8 mouse cellular contexts compared by ENCODE assay signal in the genomic region with DNA sequence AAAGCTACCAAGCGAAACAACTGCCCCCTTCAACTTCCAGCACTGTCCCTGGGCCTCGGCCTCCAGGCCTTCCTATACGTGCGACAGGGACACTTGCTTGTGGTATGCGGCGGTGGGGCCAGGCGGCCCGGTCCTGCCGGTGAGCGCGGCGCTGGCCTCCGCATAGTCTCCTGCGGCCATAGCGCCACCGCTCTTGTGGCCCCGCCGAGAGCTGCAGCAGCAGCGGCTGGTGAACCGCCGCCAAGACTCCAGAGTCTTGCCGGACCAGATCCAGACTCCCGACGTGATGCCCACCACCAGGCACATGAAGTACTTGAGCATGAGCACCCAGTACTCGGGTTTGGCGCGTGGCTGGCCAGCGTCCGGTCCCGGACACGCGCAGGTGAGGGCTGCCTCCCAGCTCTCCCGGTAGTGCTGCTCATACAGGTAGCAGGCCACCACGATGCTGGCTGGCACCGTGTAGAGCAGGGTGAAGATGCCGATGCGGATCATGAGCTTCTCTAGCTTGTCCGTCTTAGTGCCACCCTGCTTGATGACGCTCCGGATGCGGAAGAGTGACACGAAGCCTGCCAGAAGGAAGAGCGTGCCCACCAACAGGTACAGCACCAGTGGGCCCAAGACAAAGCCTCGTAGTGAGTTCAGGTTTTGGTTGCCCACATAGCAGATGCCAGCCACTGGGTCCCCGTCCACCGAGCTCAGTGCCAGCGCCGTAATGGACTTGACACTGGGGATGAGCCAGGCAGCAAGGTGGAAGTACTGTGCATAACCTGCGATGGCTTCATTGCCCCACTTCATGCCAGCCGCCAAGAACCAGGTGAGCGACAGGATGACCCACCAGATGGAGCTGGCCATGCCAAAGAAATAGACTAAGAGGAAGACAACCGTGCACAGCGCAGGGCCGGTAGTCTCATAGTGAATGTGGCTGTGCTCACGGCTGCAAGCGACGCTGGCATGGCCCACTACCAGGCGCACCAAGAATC. TPM values are rescaled to one million over a fixed set of nuclear protein-coding genes. Genes with fewer than 3 reads are reported as not detected.
A peak's percentile ranks its signal among the peaks of the same experiment; 100 is the strongest.
DNase-seq lines count a peak whose midpoint lies in the region; ATAC-seq and TF ChIP-seq lines count a peak whose summit lies in the region.

No protein-coding gene starts in this region.

- H3K4me1 ChIP-seq in ES-E14 (ENCODE audit: control insufficient read depth in 2 of 2, insufficient read depth in 2 of 2, low read length in 2 of 2, poor library complexity in 1 of 2): peaks cover 9 to 10% of the 10 kb centered on the region in 2 experiments
- H3K4me1 ChIP-seq in embryonic facial prominence, embryonic 14.5 days (ENCODE audit: control insufficient read depth, insufficient read depth, low read length): peaks cover 23% of the 10 kb centered on the region; the same call in 1 of the 2 replicates
- peaks cover 10% of the 10 kb centered on the region for H3K4me1 ChIP-seq in hindbrain, embryonic 11.5 days (replicated peaks; ENCODE audit: control insufficient read depth, insufficient read depth, low read length)
- peaks cover 43% of the 10 kb centered on the region for H3K4me1 ChIP-seq in limb, embryonic 13.5 days
- peaks cover 35% of the 10 kb centered on the region for H3K4me1 ChIP-seq in midbrain, embryonic 16.5 days (ENCODE audit: control insufficient read depth, insufficient read depth, low read length)

- peak overlapping the region; percentile 97 for H3K4me2 ChIP-seq in embryonic facial prominence, embryonic 14.5 days (ENCODE audit: low read depth, low read length)
- peak overlapping the region; percentile 98 for H3K4me2 ChIP-seq in hindbrain, embryonic 11.5 days (replicated peaks; ENCODE audit: low read depth, low read length)
- peak overlapping the region; percentile 96 for H3K4me2 ChIP-seq in limb, embryonic 13.5 days (replicated peaks)
- peak overlapping the region; percentile 94 for H3K4me2 ChIP-seq in midbrain, embryonic 16.5 days (ENCODE audit: low read length)

- H3K36me3 ChIP-seq in ES-E14 (ENCODE audit: control insufficient read depth, insufficient read depth, low read length, poor library complexity, severe bottlenecking): peaks cover 32% of the 10 kb centered on the region
- H3K36me3 ChIP-seq in embryonic facial prominence, embryonic 14.5 days (ENCODE audit: control insufficient read depth, insufficient read depth, low read length): 0 out of 2 replicates have a peak, but pooled peaks cover 5% of the 10 kb centered on the region
- no peaks in the 10 kb centered on the region for H3K36me3 ChIP-seq in hindbrain, embryonic 11.5 days (ENCODE audit: control insufficient read depth, insufficient read depth, low read length)
- H3K36me3 ChIP-seq in limb, embryonic 13.5 days: peaks cover 2% of the 10 kb centered on the region; the same call in 1 of the 2 replicates
- no peaks in the 10 kb centered on the region for H3K36me3 ChIP-seq in midbrain, embryonic 16.5 days (ENCODE audit: control insufficient read depth, insufficient read depth, low read length)

- no peak overlapping the region for H3K27ac ChIP-seq in ES-E14 (ENCODE audit: insufficient read depth, low read depth, low read length, poor library complexity, severe bottlenecking)
- H3K27ac ChIP-seq in embryonic facial prominence, embryonic 14.5 days (replicated peaks; ENCODE audit: low read depth, low read length): no peak overlapping the region
- H3K27ac ChIP-seq in hindbrain, embryonic 11.5 days (ENCODE audit: low read depth, low read length): no peak overlapping the region
- H3K27ac ChIP-seq in limb, embryonic 13.5 days: no peak overlapping the region
- no peak overlapping the region for H3K27ac ChIP-seq in midbrain, embryonic 16.5 days (ENCODE audit: low read length)

- H3K9me3 ChIP-seq in ES-E14 (ENCODE audit: control insufficient read depth, insufficient read depth, low read depth, low read length): no peaks in the 10 kb centered on the region
- no peaks in the 10 kb centered on the region for H3K9me3 ChIP-seq in embryonic facial prominence, embryonic 14.5 days (ENCODE audit: control insufficient read depth, low read length)
- H3K9me3 ChIP-seq in hindbrain, embryonic 11.5 days (ENCODE audit: control insufficient read depth, low read length): no peaks in the 10 kb centered on the region
- H3K9me3 ChIP-seq in limb, embryonic 13.5 days: no peaks in the 10 kb centered on the region
- no peaks in the 10 kb centered on the region for H3K9me3 ChIP-seq in midbrain, embryonic 16.5 days (replicated peaks; ENCODE audit: control insufficient read depth, low read length, poor library complexity, severe bottlenecking)

- ATAC-seq in embryonic facial prominence, embryonic 14.5 days (ENCODE audit: low read depth): no peak
- no peak for ATAC-seq in hindbrain, embryonic 11.5 days (ENCODE audit: low FRiP score)
- no peak for ATAC-seq in limb, embryonic 13.5 days (ENCODE audit: low FRiP score, low read depth)
- ATAC-seq in midbrain, embryonic 16.5 days: no peak

- 40% methylated on average over 55 of the region's 58 CpGs for WGBS in embryonic facial prominence, embryonic 14.5 days
- WGBS in hindbrain, embryonic 11.5 days: 41% methylated on average over 58 of the region's 58 CpGs
- WGBS in limb, embryonic 13.5 days: 41% methylated on average over 58 of the region's 58 CpGs
- 32% methylated on average over 58 of the region's 58 CpGs for WGBS in midbrain, embryonic 16.5 days

- H3K9ac ChIP-seq in ES-E14 (ENCODE audit: insufficient read depth, low read depth, low read length, poor library complexity, severe bottlenecking): peak overlapping the region; percentile 93
- H3K9ac ChIP-seq in embryonic facial prominence, embryonic 14.5 days (ENCODE audit: low read depth, low read length): peak overlapping the region; percentile 69
- H3K9ac ChIP-seq in hindbrain, embryonic 11.5 days (ENCODE audit: low read depth, low read length): no peak overlapping the region
- H3K9ac ChIP-seq in limb, embryonic 13.5 days: peak overlapping the region; percentile 63
- 0 out of 2 replicates have a peak overlapping the region, but pooled peaks have one; percentile 2 for H3K9ac ChIP-seq in midbrain, embryonic 16.5 days (ENCODE audit: low read depth, low read length)

- H3K27me3 ChIP-seq in embryonic facial prominence, embryonic 14.5 days (replicated peaks; ENCODE audit: control insufficient read depth, insufficient read depth, low read length): peaks cover 50% of the 10 kb centered on the region
- H3K27me3 ChIP-seq in hindbrain, embryonic 11.5 days (ENCODE audit: control insufficient read depth, insufficient read depth, low read length): peaks cover 41% of the 10 kb centered on the region
- H3K27me3 ChIP-seq in limb, embryonic 13.5 days: peaks cover 77% of the 10 kb centered on the region
- H3K27me3 ChIP-seq in midbrain, embryonic 16.5 days (ENCODE audit: control insufficient read depth, insufficient read depth, low read depth, low read length): peaks cover 28% of the 10 kb centered on the region

- in situ Hi-C loops in ES-E14 (cut with MboI; ENCODE audit: low sequenced_read_pairs in 2 of 2, unreplicated experiment in 2 of 2): no loop called here

- peak overlapping the region; percentile 97 to 98 for H3K4me3 ChIP-seq in ES-E14 (ENCODE audit: insufficient read depth in 1 of 2, low read depth in 1 of 2, low read length in 2 of 2, poor library complexity in 1 of 2, severe bottlenecking in 1 of 2)
- peak overlapping the region; percentile 70 for H3K4me3 ChIP-seq in embryonic facial prominence, embryonic 14.5 days (ENCODE audit: low read depth, low read length)
- peak overlapping the region; percentile 63 for H3K4me3 ChIP-seq in hindbrain, embryonic 11.5 days (ENCODE audit: low read depth, low read length)
- peak overlapping the region; percentile 69 for H3K4me3 ChIP-seq in limb, embryonic 13.5 days
- H3K4me3 ChIP-seq in midbrain, embryonic 16.5 days (ENCODE audit: low read depth, low read length): peak overlapping the region; percentile 67

- DNase-seq in ES-E14 (ENCODE audit: low read depth, low spot score): no peak
- DNase-seq in adrenal gland, postnatal 25 days: peak; percentile 55
- peak; percentile 45 for DNase-seq in embryonic facial prominence, embryonic 14.5 days (ENCODE audit: low spot score)
- peak; percentile 65 for DNase-seq in hindbrain, embryonic 11.5 days (ENCODE audit: low spot score)
- peak; percentile 52 for DNase-seq in testis, postnatal 10 days (ENCODE audit: low spot score)
- no peak for DNase-seq in urinary bladder, postnatal 10 days (ENCODE audit: low spot score)

TF ChIP-seq in ES-E14, 5 proteins besides CTCF, POLR2A, EP300 and RAD21:
- no peak for TF ChIP-seq HCFC1 (IDR thresholded peaks at IDR 0.05; ENCODE audit: borderline replicate concordance, insufficient read depth, low read length)
- TF ChIP-seq ZNF384 (IDR thresholded peaks at IDR 0.05; ENCODE audit: low read depth, low read length): no peak
- no peak for TF ChIP-seq MAFK (IDR thresholded peaks at IDR 0.05; ENCODE audit: insufficient read depth, low read depth, low read length)
- TF ChIP-seq CHD2 (IDR thresholded peaks at IDR 0.05; ENCODE audit: low read depth, low read length): no peak
- TF ChIP-seq ZC3H11A (IDR thresholded peaks at IDR 0.05; ENCODE audit: borderline replicate concordance, low read depth, low read length): no peak

RNA-seq across cellular contexts. Expression of gene Fzd5, which starts 2.5 kb away (rescaled TPM):
- total RNA-seq in ES-E14 (2012; rRNA removed): 84.7 and 142 TPM in 2 replicates
- 11.8 and 15.4 TPM in 2 replicates for total RNA-seq in adrenal gland, postnatal 25 days (2021)
- polyA plus RNA-seq in embryonic facial prominence, embryonic 14.5 days (2014; fragmentation: Nextera tagmentation; extraction: Ambion mirVana): 2.6 and 2.8 TPM in 2 replicates
- 0.33 and 0.52 TPM in 2 replicates for polyA plus RNA-seq in hindbrain, embryonic 11.5 days (2014; fragmentation: Nextera tagmentation; extraction: Ambion mirVana)
- 1.0 and 1.1 TPM in 2 replicates for polyA plus RNA-seq in limb, embryonic 13.5 days (2015; fragmentation: Nextera tagmentation; extraction: Ambion mirVana)
- 0.58 and 0.62 TPM in 2 replicates for polyA plus RNA-seq in midbrain, embryonic 16.5 days (2015; fragmentation: Nextera tagmentation; extraction: Ambion mirVana)

RNA-seq across cellular contexts. Expression of gene Ccnyl1, which starts 44.8 kb away (rescaled TPM):
- total RNA-seq in ES-E14 (2012; rRNA removed): 14.6 and 24.9 TPM in 2 replicates
- 17.9 and 18.6 TPM in 2 replicates for total RNA-seq in adrenal gland, postnatal 25 days (2021)
- polyA plus RNA-seq in embryonic facial prominence, embryonic 14.5 days (2014; fragmentation: Nextera tagmentation; extraction: Ambion mirVana): 8.3 and 8.4 TPM in 2 replicates
- polyA plus RNA-seq in hindbrain, embryonic 11.5 days (2014; fragmentation: Nextera tagmentation; extraction: Ambion mirVana): 11.5 and 13.4 TPM in 2 replicates
- polyA plus RNA-seq in limb, embryonic 13.5 days (2015; fragmentation: Nextera tagmentation; extraction: Ambion mirVana): 5.0 and 5.8 TPM in 2 replicates
- polyA plus RNA-seq in midbrain, embryonic 16.5 days (2015; fragmentation: Nextera tagmentation; extraction: Ambion mirVana): 3.6 and 4.9 TPM in 2 replicates

Comparison
In these comparisons a context has a peak if more than half of its experiments do, and no peak if none do; other contexts are left out.
1. DNase-seq: peak in adrenal gland, postnatal 25 days (single experiment), embryonic facial prominence, embryonic 14.5 days (single experiment), hindbrain, embryonic 11.5 days (single experiment) and testis, postnatal 10 days (single experiment); none in ES-E14 (single experiment) and urinary bladder, postnatal 10 days (single experiment).
2. Peak in every context shown above with its lines, with median percentiles within 50 percentile points of each other: H3K4me3 ChIP-seq and H3K4me2 ChIP-seq.